Mouse (Mus musculus) heart, adult 18-20 months (tissue): ENCODE results near the gene Olfr596. TPM values are rescaled to one million over a fixed set of nuclear protein-coding genes. Genes with fewer than 3 reads are reported as not detected.
"Not testable (repeated sequence)": the region's sequence is repeated elsewhere in the genome, so short reads cannot be mapped to it uniquely, and the experiment has no call there.

Experiments
- DNase-seq, 2 experiments: peaks; one replicate each; pipeline ENCODE4 v3.0.0; 2021 to 2022; ENCODE audit warnings: mixed read lengths in 1 of 2
- long read RNA-seq, 2 experiments: library from polyadenylated mRNA; stranded (forward); transcript quantifications; one replicate each; pipeline ENCODE4 v2.0.0; 2021
- microRNA-seq, 2 experiments: library from miRNA; unstranded; fragments of <30 nt; microRNA quantifications; one replicate each; pipeline ENCODE4 v1.2.0; 2022
- total RNA-seq, 2 experiments: library from RNA; stranded (reverse); gene quantifications; 2 replicates each; pipeline ENCODE4 v1.2.3; 2021

Olfr596 gene
- total RNA-seq, result not detected
- long read RNA-seq, experiment 1, result 0 reads
- long read RNA-seq, experiment 2, result 0 reads

DNA sequence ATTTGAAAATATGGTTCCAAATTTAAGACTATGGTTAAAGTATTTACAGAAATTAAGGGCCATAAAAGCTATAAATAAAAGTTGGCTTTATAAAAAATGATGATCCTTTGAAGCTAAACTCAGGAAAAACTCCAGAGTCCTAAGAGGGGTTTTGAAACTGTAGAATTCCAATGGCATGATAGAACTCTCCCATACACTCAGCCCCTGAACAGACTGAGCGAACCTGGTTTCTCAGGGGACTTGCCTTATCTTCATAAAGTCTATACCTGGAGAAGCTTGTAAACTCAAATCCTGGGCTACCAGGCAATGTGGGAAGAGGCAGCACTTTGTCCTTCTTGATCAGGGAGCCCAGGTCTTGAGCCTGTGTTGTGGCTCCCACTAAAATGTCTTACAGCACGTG lies at the start of gene Olfr596:
Gene Olfr596 (plus strand): TSS at position 301 of the 400 bp plus-strand sequence.
- DNase-seq, result not testable (repeated sequence)

DNA sequence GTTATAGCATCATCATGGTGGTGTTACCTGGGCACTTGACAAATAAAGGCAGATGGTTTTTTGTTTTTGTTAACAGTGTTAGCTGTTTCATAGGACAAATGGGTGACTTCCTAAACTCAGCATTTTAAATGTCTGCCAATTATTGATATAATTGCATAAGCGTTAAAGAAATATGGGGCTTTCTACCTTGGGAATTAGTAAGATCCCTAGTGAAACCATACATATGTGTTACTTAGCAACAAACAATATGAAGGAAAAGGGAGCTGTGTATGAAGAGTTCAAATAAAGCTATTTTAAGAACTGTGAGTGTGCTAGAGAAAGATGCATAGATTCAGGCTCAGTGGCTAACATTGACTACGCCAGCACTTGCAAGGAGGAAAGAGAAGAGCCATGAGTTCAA lies 10.6 kb downstream of the Olfr596 start, which contains the start of gene Olfr597:
Gene Olfr597 (plus strand): TSS at position 301 of the 400 bp plus-strand sequence.
- not testable (repeated sequence) for DNase-seq

DNA sequence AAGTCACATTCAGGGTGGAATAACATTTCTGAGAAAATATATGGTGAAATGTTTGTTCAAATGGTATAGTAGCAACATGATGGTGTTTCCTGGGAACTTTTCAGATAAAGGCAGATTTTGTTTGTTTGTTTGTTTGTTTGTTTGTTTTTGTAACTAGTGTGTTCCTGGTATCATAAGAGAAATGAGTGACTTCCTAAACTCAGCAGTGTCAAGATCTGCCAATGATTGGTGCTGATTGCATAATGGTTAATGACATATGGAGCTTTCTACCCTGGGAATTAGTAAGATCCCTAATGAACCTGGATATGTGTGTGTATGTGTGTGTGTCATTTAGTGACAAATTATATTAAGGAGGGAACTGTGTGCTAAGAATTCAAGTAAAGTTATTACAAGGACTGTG lies 17.8 kb downstream of the Olfr596 start, which contains the start of gene Olfr598:
Gene Olfr598 (plus strand): TSS at position 301 of the 400 bp plus-strand sequence.
- no peak for DNase-seq

DNA sequence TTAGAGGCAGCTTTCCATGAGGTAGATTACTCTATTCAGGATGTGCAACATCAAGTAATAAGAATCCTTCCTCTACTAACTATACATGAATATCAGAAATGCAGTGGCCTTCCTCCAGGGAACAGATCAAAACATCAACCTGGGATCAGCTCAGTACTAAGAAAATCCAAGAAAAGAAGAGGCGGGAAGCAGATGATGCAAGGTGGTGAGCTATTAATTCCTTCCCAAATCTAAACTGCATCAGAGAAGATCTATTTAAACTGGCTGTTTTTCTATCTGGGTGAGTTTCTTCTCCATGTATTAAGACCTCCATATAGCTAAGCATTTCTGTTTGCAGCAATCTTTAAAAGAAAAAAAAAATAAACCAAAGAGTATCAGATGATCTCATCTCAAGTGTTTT lies 30.2 kb downstream of the Olfr596 start, which contains the start of gene Olfr599:
Gene Olfr599 (plus strand): TSS at position 301 of the 400 bp plus-strand sequence.
- no peak for DNase-seq

DNA sequence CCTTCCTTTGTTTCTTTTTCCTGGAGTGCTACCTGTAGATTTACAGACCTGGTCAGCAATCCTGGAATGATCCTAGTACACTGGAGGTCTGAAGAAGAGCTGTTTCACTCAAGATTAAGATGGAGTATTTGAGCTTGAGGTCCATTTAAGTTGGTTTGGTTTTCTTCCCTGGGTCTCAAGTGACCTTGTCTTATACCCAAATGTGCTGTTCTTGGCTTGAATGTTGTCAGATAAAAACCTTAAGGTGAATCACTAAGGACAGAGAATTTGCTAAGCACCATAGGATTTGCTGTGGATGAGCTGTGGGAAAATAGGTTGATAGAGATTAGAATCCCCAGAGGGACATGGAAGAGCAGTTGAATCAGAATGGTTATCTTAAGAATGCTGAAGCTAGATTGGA lies 44.1 kb downstream of the Olfr596 start, which contains the start of gene Olfr600:
Gene Olfr600 (minus strand): TSS at position 101 of the 400 bp plus-strand sequence.
- DNase-seq, result no peak

Small RNA genes lying within 50 kb of the gene (microRNA-seq; reads per million reads assigned to microRNA genes)
- gene Gm23550 (0 reads per million in 2 experiments), gene Gm25171 (0 reads per million in 2 experiments)

Other genes with a start within 250 kb of the Olfr596 start
- gene Olfr584, start 223.8 kb upstream of the Olfr596 start, total RNA-seq, result not detected
- gene Olfr585, start 207.9 kb upstream of the Olfr596 start, total RNA-seq, result not detected
- not detected for gene Olfr586, start 180.0 kb upstream of the Olfr596 start, total RNA-seq
- not detected for gene Olfr588-ps1, start 164.8 kb upstream of the Olfr596 start, total RNA-seq
- gene Olfr589, start 149.3 kb upstream of the Olfr596 start, total RNA-seq, result not detected
- not detected for gene Olfr591, start 127.3 kb upstream of the Olfr596 start, total RNA-seq
- gene Olfr592, start 120.8 kb upstream of the Olfr596 start, total RNA-seq, result not detected
- gene Olfr593, start 93.8 kb upstream of the Olfr596 start, total RNA-seq, result not detected
- gene Olfr594, start 88.7 kb upstream of the Olfr596 start, total RNA-seq, result not detected
- not detected for gene Usp17ld, start 53.1 kb upstream of the Olfr596 start, total RNA-seq
- not detected for gene Olfr597, start 10.7 kb downstream of the Olfr596 start, total RNA-seq
- gene Olfr598, start 17.9 kb downstream of the Olfr596 start, total RNA-seq, result not detected
- gene Olfr599, start 30.3 kb downstream of the Olfr596 start, total RNA-seq, result not detected
- gene Olfr600, start 44.0 kb downstream of the Olfr596 start, total RNA-seq, result not detected
- gene Olfr601, start 57.0 kb downstream of the Olfr596 start, total RNA-seq, result not detected
- gene Olfr603, start 80.5 kb downstream of the Olfr596 start, total RNA-seq, result not detected
- gene Usp17lc, start 109.4 kb downstream of the Olfr596 start, total RNA-seq, result not detected
- gene Olfr605, start 139.8 kb downstream of the Olfr596 start, total RNA-seq, result not detected
- gene Olfr606, start 143.4 kb downstream of the Olfr596 start, total RNA-seq, result not detected
- gene Olfr607, start 158.5 kb downstream of the Olfr596 start, total RNA-seq, result not detected
- not detected for gene Olfr608, start 164.2 kb downstream of the Olfr596 start, total RNA-seq
- gene Olfr609, start 192.4 kb downstream of the Olfr596 start, total RNA-seq, result not detected
- gene Olfr610, start 206.5 kb downstream of the Olfr596 start, total RNA-seq, result not detected
- not detected for gene Olfr611, start 215.2 kb downstream of the Olfr596 start, total RNA-seq
- not detected for gene Olfr612, start 237.1 kb downstream of the Olfr596 start, total RNA-seq
- gene Olfr613, start 242.4 kb downstream of the Olfr596 start, total RNA-seq, result not detected